Mouse (Mus musculus) CH12.LX (cell line): ENCODE results near the gene Zfp281. TPM values are rescaled to one million over a fixed set of nuclear protein-coding genes. Genes with fewer than 3 reads are reported as not detected.

Experiments used
- DNase-seq: peaks from one replicate; pipeline ENCODE4 v3.0.0-alpha.2; 2013; ENCODE audit errors: extremely low read depth
- H3K27ac ChIP-seq: 2 replicates; pipeline ENCODE4 v1.5.1; 2012; ENCODE audit warnings: low read depth, mild to moderate bottlenecking, control low read depth, moderate library complexity; ENCODE audit not compliant: insufficient read depth
- H3K27me3 ChIP-seq: replicated peaks from 2 replicates; pipeline ENCODE3; 2012; ENCODE audit warnings: inconsistent platforms
- H3K36me3 ChIP-seq, 2 experiments: replicated peaks in 1 of 2; 2 replicates each; pipeline versions ENCODE3 to v1.6.1; 2012; ENCODE audit warnings: inconsistent platforms in 1 of 2, low read length in 1 of 2, mild to moderate bottlenecking in 1 of 2, mixed read lengths in 1 of 2, moderate library complexity in 1 of 2; ENCODE audit not compliant: control insufficient read depth in 1 of 2, insufficient read depth in 1 of 2
- H3K4me1 ChIP-seq, 2 experiments: 2 replicates each; pipeline ENCODE4 v1.6.1; 2012; ENCODE audit warnings: inconsistent platforms in 1 of 2, moderate library complexity in 1 of 2; ENCODE audit not compliant: insufficient read depth in 2 of 2, control insufficient read depth in 1 of 2
- H3K4me2 ChIP-seq: 2 replicates; pipeline ENCODE4 v1.6.1; 2012; ENCODE audit warnings: low read depth, mild to moderate bottlenecking, control low read depth; ENCODE audit not compliant: poor library complexity, insufficient read depth, severe bottlenecking
- H3K4me3 ChIP-seq, 3 experiments: fragments of 150-350 bp in 1 of 3; sonication (generic) in 1 of 3; replicated peaks in 1 of 3; 2 replicates each; pipeline versions ENCODE3 to v1.5.1; 2011 to 2012; ENCODE audit warnings: low read depth in 2 of 3, low read length in 2 of 3, mild to moderate bottlenecking in 2 of 3, moderate library complexity in 2 of 3, control low read depth in 1 of 3, improper control_type of control experiment in 1 of 3, inconsistent platforms in 1 of 3, mixed read lengths in 1 of 3; ENCODE audit not compliant: poor library complexity in 1 of 3
- H3K79me2 ChIP-seq: replicated peaks from 2 replicates; pipeline ENCODE4 v1.6.1; 2012; ENCODE audit warnings: mild to moderate bottlenecking, moderate library complexity; ENCODE audit not compliant: control insufficient read depth, poor library complexity, insufficient read depth, severe bottlenecking; ENCODE audit errors: extremely low read depth
- H3K9ac ChIP-seq: 2 replicates; pipeline ENCODE4 v1.6.1; 2012; ENCODE audit warnings: low read depth, mild to moderate bottlenecking, control low read depth, moderate library complexity; ENCODE audit not compliant: insufficient read depth
- H3K9me3 ChIP-seq: replicated peaks from 2 replicates; pipeline ENCODE3; 2012; ENCODE audit warnings: low read length, inconsistent platforms, mixed read lengths
- E2F4 ChIP-seq: IDR thresholded peaks from 2 replicates; pipeline ENCODE4 v1.6.1; 2011; ENCODE audit warnings: low read depth, low read length, improper control_type of control experiment; ENCODE audit not compliant: insufficient replicate concordance
- GABPA ChIP-seq: IDR thresholded peaks from 2 replicates; pipeline ENCODE4 v1.6.1; 2012; ENCODE audit warnings: low read depth, low read length, improper control_type of control experiment, inconsistent platforms; ENCODE audit not compliant: insufficient replicate concordance
- MXI1 ChIP-seq: IDR thresholded peaks from 2 replicates; pipeline ENCODE4 v1.6.1; 2011; ENCODE audit warnings: mild to moderate bottlenecking, low read depth, low read length, improper control_type of control experiment
- POLR2AphosphoS2 ChIP-seq: IDR thresholded peaks from 2 replicates; pipeline ENCODE4 v1.6.1; 2011; ENCODE audit warnings: low read depth, low read length, improper control_type of control experiment
- UBTF ChIP-seq: IDR thresholded peaks from 2 replicates; pipeline ENCODE4 v1.6.1; 2012; ENCODE audit warnings: low read depth, mild to moderate bottlenecking, inconsistent platforms, low read length, improper control_type of control experiment, moderate library complexity
- ZC3H11A ChIP-seq: IDR thresholded peaks from 2 replicates; pipeline ENCODE4 v1.6.1; 2012; ENCODE audit warnings: low read depth, mild to moderate bottlenecking, inconsistent platforms, low read length, improper control_type of control experiment
- dilution Hi-C: fragments of 300-500 bp; cut with MboI; formaldehyde crosslinking; loops from 2 replicates; pipeline ENCODE4 v1.14.3; 2020; ENCODE audit warnings: low sequenced_read_pairs; ENCODE audit not compliant: extremely low pct_unique_long_range_greater_than_20kb, extremely low pct_ligation_motif_present
- in situ Hi-C: fragments of 300-500 bp; cut with MboI; formaldehyde crosslinking; loops from 3 replicates; pipeline ENCODE4 v1.14.3; 2019; ENCODE audit warnings: low sequenced_read_pairs, low pct_ligation_motif_present, low pct_unique_long_range_greater_than_20kb, mixed read lengths
- polyA plus RNA-seq: library from polyadenylated mRNA; unstranded; fragments of >175 nt; gene quantifications from 2 replicates; pipeline ENCODE4 v1.2.1, GENCODE M21; 2012; ENCODE audit warnings: low read depth; ENCODE audit not compliant: insufficient read length
- total RNA-seq, 2 experiments: library from RNA; depleted of rRNA; stranded (reverse); fragments of 300-350 nt in 1 of 2; fragments of >200 nt in 1 of 2; gene quantifications; 2 replicates each; pipeline ENCODE4 v1.2.3; 2012 to 2014

The Zfp281 gene
- total and polyA plus RNA-seq, 3 experiments, result 17.2 to 39.5 (median 20.7) TPM

GRCm38 (mm10) chr1:136678836-136679235 is 54.1 kb downstream of the Zfp281 start:
- in situ Hi-C loops, result no loop called here
- no peaks in the 10 kb centered on the region for H3K79me2 ChIP-seq
- H3K9ac ChIP-seq, result no peak overlapping the region
- H3K4me3 ChIP-seq, result no peak overlapping the region
- no peaks in the 10 kb centered on the region for H3K36me3 ChIP-seq
- no peak overlapping the region for H3K27ac ChIP-seq
- H3K4me2 ChIP-seq, result no peak overlapping the region
- DNase-seq, result no peak
- dilution Hi-C loops, result no loop called here
- H3K27me3 ChIP-seq, result no peaks in the 10 kb centered on the region
- H3K9me3 ChIP-seq, result no peaks in the 10 kb centered on the region
- TF ChIP-seq POLR2AphosphoS2 (no peak), ZC3H11A (no peak), MXI1 (no peak), GABPA (no peak), UBTF (no peak), E2F4 (no peak)
- peaks cover 4 to 34% of the 10 kb centered on the region in 2 experiments for H3K4me1 ChIP-seq

Other genes with a start within 250 kb of the Zfp281 start
- 7.2 and 9.0 TPM in 2 replicates for gene Ddx59, start 209.6 kb upstream of the Zfp281 start, total RNA-seq (2012; rRNA removed)
- gene Ddx59, start 209.6 kb upstream of the Zfp281 start, total RNA-seq (2014; rRNA removed), result 10.9 and 12.2 TPM in 2 replicates
- 6.9 and 8.1 TPM in 2 replicates for gene Ddx59, start 209.6 kb upstream of the Zfp281 start, polyA plus RNA-seq
- gene Kif14, start 158.6 kb upstream of the Zfp281 start, total RNA-seq (2012; rRNA removed), result 7.8 and 9.2 TPM in 2 replicates
- 4.5 and 5.5 TPM in 2 replicates for gene Kif14, start 158.6 kb upstream of the Zfp281 start, total RNA-seq (2014; rRNA removed)
- 12.0 and 12.7 TPM in 2 replicates for gene Kif14, start 158.6 kb upstream of the Zfp281 start, polyA plus RNA-seq